Mouse (Mus musculus) forebrain, postnatal 0 days (tissue): ENCODE data around the gene Mgll. TPM values are rescaled to one million over a fixed set of nuclear protein-coding genes. Genes with fewer than 3 reads are reported as not detected.

Experiments
- ATAC-seq: fragments of 200-750 bp; cut with Nextera tagmentation; 2 replicates; pipeline ENCODE4 v1.8.0; 2017; ENCODE audit warnings: mild to moderate bottlenecking, moderate library complexity
- DNase-seq: peaks from one replicate; pipeline ENCODE4 v3.0.0-alpha.2; 2015
- H3K27ac ChIP-seq: fragments of 300-500 bp; sonication (generic); 2 replicates; pipeline ENCODE4 v1.5.1; 2014; ENCODE audit warnings: low read depth, mild to moderate bottlenecking, antibody characterized with exemption, low read length, moderate library complexity, mixed read lengths
- H3K27me3 ChIP-seq: fragments of 300-500 bp; sonication (generic); 2 replicates; pipeline ENCODE4 v1.6.1; 2014; ENCODE audit warnings: mild to moderate bottlenecking, low read length, mixed read lengths; ENCODE audit not compliant: insufficient read depth
- H3K36me3 ChIP-seq: fragments of 300-500 bp; sonication (generic); 2 replicates; pipeline ENCODE4 v1.6.1; 2014; ENCODE audit warnings: mild to moderate bottlenecking, moderate library complexity; ENCODE audit not compliant: insufficient read depth
- H3K4me1 ChIP-seq: fragments of 300-500 bp; sonication (generic); 2 replicates; pipeline ENCODE4 v1.6.1; 2014; ENCODE audit warnings: antibody characterized with exemption; ENCODE audit not compliant: insufficient read depth
- H3K4me2 ChIP-seq: fragments of 300-500 bp; sonication (generic); 2 replicates; pipeline ENCODE4 v1.6.1; 2014; ENCODE audit warnings: low read depth, mild to moderate bottlenecking, moderate library complexity
- H3K4me3 ChIP-seq: fragments of 300-500 bp; sonication (generic); 2 replicates; pipeline ENCODE4 v1.5.1; 2014; ENCODE audit warnings: low read depth, low read length, mixed read lengths
- H3K9ac ChIP-seq: fragments of 300-500 bp; sonication (generic); 2 replicates; pipeline ENCODE4 v1.6.1; 2014; ENCODE audit warnings: mild to moderate bottlenecking
- H3K9me3 ChIP-seq: fragments of 300-500 bp; sonication (generic); 2 replicates; pipeline ENCODE4 v1.6.1; 2016; ENCODE audit warnings: low read length
- CTCF ChIP-seq: sonication (generic); IDR thresholded peaks from 2 replicates; pipeline ENCODE4 v1.5.1; 2016; ENCODE audit warnings: antibody characterized with exemption, control low read depth, low read depth
- WGBS: fragments of 180-500 bp; shearing (Covaris S2); extraction: QIAGEN DNeasy Blood & Tissue Kit; methylation state at CpG from one replicate; pipeline ENCODE4 v1.1.7; 2014; 5-methylcytosine and 5-hydroxymethylcytosine counted together
- polyA plus RNA-seq: library from polyadenylated mRNA; unstranded; fragments of >200 nt; fragmentation: Nextera tagmentation; extraction: Ambion mirVana; gene quantifications from 2 replicates; pipeline ENCODE4 v1.2.1, GENCODE M21; 2015
- total RNA-seq: library from RNA; depleted of rRNA; stranded (reverse); fragments of >200 nt; gene quantifications from 2 replicates; pipeline ENCODE4 v1.2.3, GENCODE M21; 2014

Mgll gene
- total and polyA plus RNA-seq, 2 experiments from 2014 or later = 35.1 to 60.7 TPM

GRCm38 (mm10) chr6:88809091-88810037, 85.2 kb downstream of the Mgll start:
- H3K36me3 ChIP-seq = no peaks in the 10 kb centered on the region
- no peak overlapping the region for H3K4me2 ChIP-seq
- no peak overlapping the region for H3K27ac ChIP-seq
- H3K4me1 ChIP-seq = no peaks in the 10 kb centered on the region
- no peaks in the 10 kb centered on the region for H3K9me3 ChIP-seq
- DNase-seq = no peak
- TF ChIP-seq CTCF = no peak
- H3K9ac ChIP-seq = no peak overlapping the region
- peak; percentile 59 for ATAC-seq
- H3K27me3 ChIP-seq = no peaks in the 10 kb centered on the region
- 70% methylated on average over 23 of the region's 23 CpGs for WGBS
- H3K4me3 ChIP-seq = no peak overlapping the region

DNA sequence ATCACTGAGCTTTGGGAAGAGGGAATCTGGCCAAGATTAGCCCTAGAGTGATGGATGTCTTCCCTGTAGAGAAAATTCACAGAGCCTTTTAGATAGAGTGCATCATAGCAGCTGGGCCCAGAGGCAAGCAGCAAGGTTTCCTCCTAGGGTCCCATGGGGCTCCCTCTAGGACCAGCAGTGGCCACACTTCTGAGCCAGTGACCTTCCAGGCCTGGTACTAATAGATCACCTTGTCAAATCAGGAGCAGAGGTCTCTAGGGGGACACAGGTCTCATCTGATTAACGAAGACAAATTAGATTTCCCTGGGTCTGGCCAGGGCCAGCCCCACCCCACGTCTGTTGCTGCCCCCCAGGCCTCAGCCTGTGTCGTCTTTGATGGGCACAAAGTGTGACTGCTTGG, 86.1 kb downstream of the Mgll start:
- no peak overlapping the region for H3K27ac ChIP-seq
- H3K9me3 ChIP-seq = no peaks in the 10 kb centered on the region
- DNase-seq (no peak), ATAC-seq (no peak)
- no peak overlapping the region for H3K4me2 ChIP-seq
- no peak overlapping the region for H3K4me3 ChIP-seq
- no peak overlapping the region for H3K9ac ChIP-seq
- no peak for TF ChIP-seq CTCF
- no peaks in the 10 kb centered on the region for H3K27me3 ChIP-seq
- H3K36me3 ChIP-seq = no peaks in the 10 kb centered on the region
- H3K4me1 ChIP-seq = 0 out of 2 replicates have a peak, but pooled peaks cover 2% of the 10 kb centered on the region
- 74% methylated on average over 3 of the region's 3 CpGs for WGBS

DNA sequence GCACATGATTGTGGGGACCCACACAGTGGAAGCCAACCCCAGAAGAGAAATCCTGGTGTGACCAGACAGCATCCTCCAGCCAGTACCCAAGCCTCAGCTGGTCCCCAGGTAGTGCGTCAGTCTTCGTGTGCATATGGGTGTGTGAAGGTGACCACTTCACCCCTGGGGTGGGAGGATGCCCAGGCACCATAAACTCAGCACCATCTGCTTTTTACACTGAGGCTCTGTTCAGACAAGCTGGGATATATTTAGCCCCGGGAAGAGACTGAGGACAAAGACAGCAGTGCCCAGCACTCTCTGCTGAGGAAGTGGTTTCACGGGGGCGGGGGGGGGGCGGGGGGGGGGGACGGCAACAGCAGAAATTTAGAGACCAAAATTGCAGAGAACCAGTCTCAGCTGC, 87.2 kb downstream of the Mgll start:
- no peak for DNase-seq
- Histone ChIP-seq H3K36me3 (no peaks in the 10 kb centered on the region), H3K27me3 (no peaks in the 10 kb centered on the region), H3K4me1 (0 out of 2 replicates have a peak, but pooled peaks cover 2% of the 10 kb centered on the region), H3K4me2 (no peak overlapping the region), H3K9ac (no peak overlapping the region), H3K9me3 (no peaks in the 10 kb centered on the region), H3K27ac (no peak overlapping the region), H3K4me3 (no peak overlapping the region)
- 42% methylated on average over 7 of the region's 7 CpGs for WGBS
- ATAC-seq = no peak
- TF ChIP-seq CTCF = no peak

DNA sequence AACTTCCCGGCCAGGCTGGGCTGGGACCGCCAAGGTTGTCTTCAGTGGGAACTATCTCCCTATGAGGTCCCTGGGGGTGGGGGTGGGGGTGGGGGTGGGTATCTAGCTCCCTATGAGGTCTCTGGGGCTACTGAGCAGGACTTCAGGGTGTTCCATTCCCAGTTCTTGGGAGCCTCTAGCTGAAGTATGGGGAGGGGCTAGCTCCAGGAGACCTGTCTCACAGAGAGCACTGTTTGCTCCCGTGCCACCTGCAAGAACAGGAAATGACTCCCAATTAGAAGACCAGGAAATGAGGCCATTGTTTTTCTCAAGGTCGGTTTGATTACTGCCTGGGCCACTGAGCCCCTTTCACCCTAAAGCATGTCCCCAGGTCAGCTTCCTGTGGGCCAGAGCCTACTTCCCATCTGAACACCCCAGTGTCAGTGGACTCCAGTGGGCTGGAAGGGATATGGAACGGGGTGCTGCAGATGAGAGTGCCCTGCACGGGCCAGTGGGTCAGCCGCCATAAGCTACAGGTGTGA, 87.7 kb downstream of the Mgll start:
- no peak overlapping the region for H3K9ac ChIP-seq
- H3K9me3 ChIP-seq = no peaks in the 10 kb centered on the region
- no peaks in the 10 kb centered on the region for H3K36me3 ChIP-seq
- no peak for TF ChIP-seq CTCF
- no peak overlapping the region for H3K27ac ChIP-seq
- no peak for DNase-seq
- no peak overlapping the region for H3K4me3 ChIP-seq
- H3K4me1 ChIP-seq = 0 out of 2 replicates have a peak, but pooled peaks cover 2% of the 10 kb centered on the region
- H3K4me2 ChIP-seq = no peak overlapping the region
- 75% methylated on average over 7 of the region's 7 CpGs for WGBS
- no peaks in the 10 kb centered on the region for H3K27me3 ChIP-seq
- ATAC-seq = no peak

- H3K9ac ChIP-seq = no peak overlapping the region
- H3K4me3 ChIP-seq = no peak overlapping the region
- no peaks in the 10 kb centered on the region for H3K36me3 ChIP-seq
- 70% methylated on average over 3 of the region's 3 CpGs for WGBS
- no peak overlapping the region for H3K27ac ChIP-seq
- H3K27me3 ChIP-seq = no peaks in the 10 kb centered on the region
- H3K4me2 ChIP-seq = no peak overlapping the region
- peak; percentile 68 for DNase-seq
- no peaks in the 10 kb centered on the region for H3K9me3 ChIP-seq
- 0 out of 2 replicates have a peak, but pooled peaks cover 2% of the 10 kb centered on the region for H3K4me1 ChIP-seq
- ATAC-seq = no peak
- peak; percentile 81 for TF ChIP-seq CTCF
Measured at GRCm38 (mm10) chr6:88812886-88813285, 88.7 kb downstream of the Mgll start.

DNA sequence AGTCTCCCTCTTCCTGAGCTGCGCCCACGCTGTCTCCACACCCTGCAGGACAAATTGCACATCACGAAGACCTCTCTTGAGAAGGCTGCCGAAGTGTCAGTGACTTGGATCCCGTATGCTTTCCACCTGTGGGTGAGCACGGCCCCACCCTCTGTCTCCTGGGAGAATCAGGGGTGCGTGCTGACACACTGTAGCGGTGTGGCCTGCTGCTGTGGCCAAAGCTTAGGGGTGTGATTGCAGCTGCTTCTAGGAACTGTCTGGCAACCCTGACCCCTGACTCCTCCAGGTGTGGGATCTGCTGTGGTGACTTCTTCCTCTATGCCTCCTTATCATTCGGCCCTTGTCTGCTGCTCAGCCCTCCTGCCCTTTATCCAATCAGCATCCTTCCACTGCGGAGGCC, 89.6 kb downstream of the Mgll start:
- no peak for DNase-seq
- WGBS = 85% methylated on average over 10 of the region's 10 CpGs
- H3K27me3 ChIP-seq = no peaks in the 10 kb centered on the region
- no peak overlapping the region for H3K27ac ChIP-seq
- no peaks in the 10 kb centered on the region for H3K36me3 ChIP-seq
- no peak overlapping the region for H3K4me2 ChIP-seq
- no peak overlapping the region for H3K9ac ChIP-seq
- TF ChIP-seq CTCF = no peak
- ATAC-seq = no peak
- H3K9me3 ChIP-seq = no peaks in the 10 kb centered on the region
- H3K4me3 ChIP-seq = no peak overlapping the region
- 0 out of 2 replicates have a peak, but pooled peaks cover 2% of the 10 kb centered on the region for H3K4me1 ChIP-seq

DNA sequence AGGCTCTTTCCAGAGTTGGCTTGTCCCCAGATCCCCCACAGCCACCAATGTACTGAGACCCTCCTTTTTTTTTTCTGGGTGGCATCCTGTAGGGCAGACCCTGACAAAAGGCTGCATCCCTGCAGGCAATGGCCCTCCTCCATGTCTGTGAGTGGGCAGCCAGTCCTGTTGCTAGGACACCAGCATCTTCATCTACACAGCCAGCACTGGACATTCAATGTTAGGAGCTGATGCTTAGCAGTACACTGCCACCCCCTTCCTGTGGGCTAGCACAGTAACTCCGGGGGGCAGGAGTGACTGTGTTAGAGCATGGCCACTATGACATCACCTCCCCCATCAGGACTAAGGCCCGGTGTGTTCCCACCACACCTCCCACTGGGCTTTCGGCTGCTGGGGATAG, 90.8 kb downstream of the Mgll start:
- Histone ChIP-seq H3K9me3 (no peaks in the 10 kb centered on the region), H3K27me3 (no peaks in the 10 kb centered on the region), H3K4me3 (no peak overlapping the region), H3K9ac (no peak overlapping the region), H3K27ac (no peak overlapping the region), H3K4me2 (no peak overlapping the region), H3K4me1 (0 out of 2 replicates have a peak, but pooled peaks cover 2% of the 10 kb centered on the region), H3K36me3 (no peaks in the 10 kb centered on the region)
- ATAC-seq (peak; percentile 67), DNase-seq (no peak)
- WGBS = 63% methylated on average over 3 of the region's 3 CpGs
- peak; percentile 30 for TF ChIP-seq CTCF
